Mouse (Mus musculus): ENCODE measurements at regions not wholly inside any gene's neighbourhood (a gene's known extent, or its start where the extent isn't known, plus 50 kb on each side); places are given as distances from the start of the nearest gene placed in this dataset.

GRCm38 (mm10) chr16:74785365-74786119 is 373.9 kb upstream of the Robo2 start:
- TF ChIP-seq CTCF (IDR thresholded peaks at IDR 0.05; ENCODE audit: low read depth, low read length) (no peak), POLR2A (IDR thresholded peaks at IDR 0.05; ENCODE audit: extremely low read depth, insufficient read depth, low read length) (no peak)

Data from liver, adult 2 months (tissue).